Mouse (Mus musculus): ENCODE data around the gene Slc15a2.

Gene Slc15a2

DNA sequence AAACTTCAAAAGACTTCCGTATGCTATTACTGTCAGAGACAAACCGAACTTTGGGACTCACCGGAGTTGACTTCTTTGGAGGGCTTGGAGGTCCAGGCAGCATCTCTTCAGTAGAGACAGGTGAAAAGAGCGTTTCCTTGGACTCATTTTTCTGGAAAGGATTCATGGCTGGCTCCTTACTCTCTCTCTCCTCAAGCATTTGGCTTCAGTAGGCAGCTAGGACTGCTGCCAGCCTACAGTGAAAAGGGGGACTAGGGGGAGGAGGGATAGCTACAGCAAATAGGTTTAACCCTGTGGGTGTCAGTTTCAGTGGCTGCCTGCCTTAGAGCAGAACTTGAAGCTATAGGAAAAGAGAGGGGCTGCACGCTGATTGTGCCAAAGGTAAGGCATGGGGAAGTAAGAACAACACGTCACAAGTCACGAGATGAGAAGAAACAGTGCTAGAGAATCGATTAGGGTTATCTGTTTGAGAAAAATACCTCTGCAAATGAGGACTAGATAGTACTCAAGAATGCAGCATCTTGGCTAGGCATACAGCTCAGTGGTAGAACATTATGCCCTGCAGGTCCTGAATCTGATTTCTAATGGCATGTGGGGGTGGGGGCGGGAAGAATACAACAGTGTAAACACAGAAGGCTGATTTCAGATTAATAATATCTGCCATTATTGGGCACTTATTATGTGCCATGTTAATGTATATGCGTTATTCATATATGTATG is at the start of gene Slc15a2:
Gene Slc15a2, minus strand, starts transcription at position 369 of the 720 bp plus-strand sequence.
- DNase-seq, result peak; percentile 42

DNA sequence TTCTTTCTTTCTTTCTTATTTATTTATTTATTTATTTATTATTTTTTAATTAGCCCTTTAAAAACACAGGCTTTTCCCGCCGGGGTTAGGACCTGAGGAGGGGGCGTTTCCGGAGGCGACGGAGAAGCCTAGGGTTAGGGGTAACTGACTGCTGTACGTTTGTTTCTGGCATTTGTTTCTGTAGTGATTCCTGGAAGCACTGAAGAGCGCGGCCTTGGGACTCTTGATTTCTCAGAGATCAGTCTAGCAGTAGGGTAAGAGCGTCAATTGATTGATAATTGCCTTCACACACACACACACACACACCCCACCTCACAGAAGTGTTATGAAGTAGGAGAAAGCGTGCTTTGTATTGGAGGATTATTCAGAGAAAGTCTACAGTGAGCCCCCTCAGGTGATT is 44.1 kb upstream of the Slc15a2 start:
- DNase-seq, result no peak

DNA sequence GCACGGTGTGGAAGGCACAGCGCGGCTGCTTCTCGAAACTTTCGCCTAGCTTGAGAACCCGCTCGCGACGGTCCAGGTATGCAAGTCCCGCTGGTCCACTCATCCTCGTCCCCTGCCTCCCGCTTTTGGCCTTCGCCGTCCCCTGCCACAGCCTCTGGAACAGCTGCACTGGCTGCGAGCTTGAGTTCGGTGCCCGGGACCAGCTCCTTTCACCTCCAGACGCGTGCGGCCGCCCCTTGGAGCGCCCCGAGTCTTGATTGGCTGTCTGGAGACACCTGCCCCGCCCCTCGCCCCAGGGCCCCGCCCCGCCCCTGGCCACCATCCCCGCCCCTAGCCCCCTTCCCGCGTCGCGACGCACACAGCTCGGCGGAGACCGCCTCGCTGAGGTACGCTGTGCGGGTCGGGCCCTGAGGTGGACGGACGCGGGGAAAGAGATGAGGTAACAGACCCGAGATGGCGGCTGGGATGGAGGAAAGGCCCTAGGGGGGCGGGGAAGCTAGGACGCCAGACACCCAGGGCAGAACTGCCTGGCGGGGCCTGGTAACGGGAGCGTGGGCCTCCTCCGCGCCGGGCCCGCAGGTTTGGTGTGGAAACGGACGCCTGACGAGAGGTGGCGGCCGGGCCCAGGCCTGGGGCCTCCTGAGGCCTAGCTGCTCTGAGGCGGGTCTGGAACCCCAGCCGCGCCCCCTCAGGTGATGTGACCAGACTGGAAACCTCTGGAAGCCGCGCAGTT is 43.5 kb upstream of the Slc15a2 start, which contains the start of gene Iqcb1:
Gene Iqcb1, plus strand, starts transcription at position 332 of the 733 bp plus-strand sequence.
- DNase-seq, result peak; percentile 86

DNA sequence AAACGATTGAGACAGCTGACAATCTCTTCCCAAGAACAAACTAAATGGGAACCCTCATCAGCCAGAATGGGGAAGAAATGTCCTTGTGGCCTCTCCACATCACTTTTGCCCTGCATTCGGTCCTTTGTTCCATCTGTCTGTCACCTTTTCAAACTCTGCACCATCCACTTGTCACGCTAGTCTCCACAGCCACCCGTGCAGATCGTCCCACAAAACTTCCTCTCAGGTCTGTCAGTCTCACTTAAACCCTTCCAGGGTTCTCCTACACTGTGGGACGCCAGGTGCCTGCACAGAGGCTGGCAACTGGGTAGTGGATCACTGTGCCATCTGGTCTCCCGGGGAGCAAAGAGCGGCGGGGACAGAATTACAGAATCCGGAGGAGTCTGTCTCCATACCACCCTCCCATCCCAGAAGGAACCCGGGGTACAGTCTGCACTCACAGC is 42.9 kb upstream of the Slc15a2 start:
- DNase-seq, result no peak

DNA sequence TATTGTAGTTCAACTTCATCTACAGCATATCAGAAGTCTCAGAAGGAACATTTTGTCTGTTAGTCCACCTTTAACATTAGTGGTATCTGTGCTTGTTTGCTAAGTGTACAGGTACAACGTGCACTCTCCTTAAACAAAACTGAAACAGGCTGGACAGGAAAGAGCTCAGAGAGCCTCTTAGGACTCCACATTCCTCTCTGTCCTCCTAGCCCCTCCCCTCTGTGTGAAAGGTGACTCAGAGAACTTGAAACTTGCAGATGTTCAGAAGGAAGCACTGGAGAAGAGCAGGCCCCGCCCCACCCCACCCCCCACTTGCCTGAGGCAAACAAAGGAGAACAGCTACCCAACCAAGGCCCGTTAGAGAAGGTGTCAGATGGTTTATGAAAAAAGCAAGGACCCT is 36.7 kb upstream of the Slc15a2 start:
- DNase-seq, result no peak

DNA sequence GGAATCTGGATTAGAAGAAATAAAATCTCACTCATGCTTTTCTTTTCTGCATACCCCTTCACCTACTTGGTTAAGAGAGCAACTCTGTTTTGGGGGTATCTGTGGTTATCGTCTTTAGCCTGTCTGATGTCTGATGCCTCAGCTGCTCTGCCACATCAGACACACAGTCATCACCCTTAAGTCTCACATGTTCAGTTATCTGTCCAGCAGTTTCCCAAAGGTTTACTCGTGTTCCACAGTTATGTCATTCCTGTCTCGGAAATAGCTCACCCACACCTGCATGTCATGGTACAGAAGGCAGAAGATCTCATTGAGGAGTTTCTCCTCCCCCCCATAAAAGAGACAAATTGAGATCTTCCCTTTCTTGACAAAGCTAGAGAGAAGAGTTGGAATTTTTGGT is 36.0 kb upstream of the Slc15a2 start:
- no peak for DNase-seq

DNA sequence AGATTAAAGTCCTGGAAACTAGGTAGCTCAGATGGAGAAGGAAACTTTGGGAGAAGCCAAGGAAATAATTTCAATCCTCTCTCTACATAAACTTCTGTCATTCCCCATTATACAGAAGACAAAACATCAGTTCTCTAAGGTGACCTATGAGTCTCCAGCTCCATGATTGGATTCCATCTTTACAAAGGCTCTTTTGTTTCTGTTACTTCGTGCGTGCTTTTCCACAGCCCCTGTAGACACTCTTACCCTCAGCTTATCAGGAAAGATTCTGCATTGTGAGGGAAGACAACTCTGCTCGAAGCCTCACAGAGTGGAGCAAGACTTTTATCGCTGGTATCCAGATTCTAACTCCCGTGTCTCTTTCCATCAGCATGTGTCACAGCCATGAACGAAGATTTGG is 35.3 kb upstream of the Slc15a2 start:
- no peak for DNase-seq

DNA sequence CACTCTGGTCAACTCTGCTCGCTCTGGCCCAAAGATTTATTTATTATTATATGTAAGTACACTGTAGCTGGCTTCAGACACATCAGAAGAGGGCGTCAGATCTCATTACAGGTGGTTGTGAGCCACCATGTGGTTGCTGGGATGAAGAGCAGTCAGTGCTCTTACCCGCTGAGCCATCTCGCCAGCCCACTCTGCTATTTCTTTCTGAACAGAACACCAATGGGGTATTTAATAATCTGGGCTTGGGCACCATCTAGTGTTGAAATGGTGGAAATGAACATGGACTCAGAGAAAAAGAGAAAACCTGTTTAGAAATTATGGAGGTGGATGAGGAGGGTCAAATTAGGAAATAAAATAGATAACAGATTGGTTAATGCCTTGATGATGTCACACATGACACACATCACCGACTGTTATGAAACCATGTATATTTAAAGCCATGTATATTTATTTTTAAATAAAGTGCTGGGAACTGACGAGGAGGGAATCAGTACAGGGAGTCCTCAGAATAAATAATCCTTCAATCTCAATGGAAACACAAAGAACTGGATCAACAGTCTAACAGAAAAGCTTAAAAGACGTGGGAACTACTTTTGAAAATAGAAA is 32.7 kb upstream of the Slc15a2 start:
- DNase-seq, result peak; percentile 67

DNA sequence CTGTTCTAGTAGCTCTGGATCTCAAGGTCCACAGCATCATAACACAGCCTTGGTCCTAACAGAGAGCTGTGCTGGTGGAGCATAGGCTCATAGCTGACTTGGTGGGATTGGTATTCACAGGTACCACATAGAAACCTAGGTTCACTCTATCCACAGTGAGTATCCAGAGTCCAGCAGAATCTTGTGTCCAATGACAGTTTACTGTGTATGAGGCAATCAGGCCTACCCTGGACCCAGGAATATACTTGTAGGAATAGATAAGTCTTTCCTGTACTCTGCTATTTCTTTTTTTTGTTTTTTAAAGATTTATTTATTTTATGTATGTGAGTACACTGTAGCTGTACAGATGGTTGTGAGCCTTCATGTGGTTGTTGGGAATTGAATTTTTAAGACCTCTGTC is 32.2 kb upstream of the Slc15a2 start:
- no peak for DNase-seq

DNA sequence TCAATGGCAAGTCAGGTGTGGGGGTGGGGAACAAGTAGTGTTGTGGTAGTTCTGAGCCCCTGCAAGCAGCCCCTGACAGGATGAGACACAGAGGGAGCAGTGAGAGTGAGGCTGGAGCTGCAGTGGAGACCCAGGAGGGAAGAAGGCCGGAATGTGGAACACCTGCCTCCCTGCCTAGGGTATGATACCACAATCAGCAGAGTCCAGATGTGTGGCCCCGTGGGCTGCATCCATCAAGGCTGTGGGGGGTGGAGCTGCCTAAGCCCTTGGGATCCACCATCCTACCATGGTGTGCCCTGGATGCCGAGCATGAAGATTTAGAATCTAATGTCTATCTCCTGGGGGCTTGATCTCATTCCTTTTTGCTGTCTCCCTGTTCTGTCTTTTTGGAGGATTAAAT is 28.9 kb upstream of the Slc15a2 start:
- DNase-seq, result no peak

DNA sequence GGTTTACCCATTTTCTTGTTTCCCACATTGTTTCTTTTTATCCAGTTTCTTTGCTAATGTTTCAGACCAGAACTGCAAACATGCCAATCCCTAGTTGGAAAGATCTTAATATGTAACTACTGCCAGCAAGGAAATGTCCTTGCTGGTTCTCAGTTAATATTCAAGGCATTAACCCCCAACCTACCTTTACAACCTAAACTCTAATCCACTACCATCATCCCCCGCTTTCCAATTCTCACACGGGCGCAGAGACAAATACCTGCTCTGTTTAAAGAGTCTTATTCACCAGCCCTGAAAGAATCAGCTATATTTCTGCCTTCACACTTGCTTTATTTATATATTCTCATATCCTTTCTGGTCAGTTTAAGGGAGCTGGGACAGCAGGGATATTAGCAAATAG is 23.9 kb upstream of the Slc15a2 start:
- DNase-seq, result no peak

DNA sequence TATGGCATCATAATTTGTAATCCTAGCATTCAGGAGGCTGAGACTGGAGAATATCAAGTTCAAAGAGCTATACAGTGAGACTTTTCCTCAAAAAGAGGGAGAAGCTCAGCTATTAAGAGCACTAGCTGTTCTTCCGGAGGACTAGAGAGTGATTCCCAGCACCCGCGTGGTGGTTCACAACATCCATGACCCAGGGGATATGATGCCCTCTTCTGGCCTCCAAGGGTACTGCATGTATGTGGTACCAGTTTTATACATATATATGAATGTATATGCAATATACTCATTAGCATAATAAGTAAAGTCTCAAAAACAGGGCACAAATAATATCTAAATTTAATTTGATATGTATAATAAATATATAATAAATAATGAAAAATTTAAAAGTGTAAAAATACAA is 17.6 kb upstream of the Slc15a2 start:
- DNase-seq, result no peak

DNA sequence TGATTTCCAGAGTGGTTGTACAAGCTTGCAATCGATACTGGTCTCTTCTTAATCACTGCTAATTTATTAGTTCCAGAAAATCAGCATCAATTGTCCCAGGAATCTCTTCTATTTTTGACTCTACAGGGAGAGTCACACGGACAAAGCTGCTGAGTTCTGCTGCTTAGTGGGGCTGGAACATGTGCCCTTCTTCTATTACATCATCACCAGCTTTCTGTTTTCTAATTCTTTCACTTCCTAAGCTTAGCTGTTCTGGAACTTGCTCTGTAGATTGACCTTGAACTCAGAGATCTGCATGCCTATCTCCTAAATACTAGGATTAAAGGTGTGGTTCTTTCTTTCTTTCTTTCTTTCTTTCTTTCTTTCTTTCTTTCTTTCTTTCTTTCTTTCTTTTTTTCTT is 13.6 kb upstream of the Slc15a2 start:
- no peak for DNase-seq

DNA sequence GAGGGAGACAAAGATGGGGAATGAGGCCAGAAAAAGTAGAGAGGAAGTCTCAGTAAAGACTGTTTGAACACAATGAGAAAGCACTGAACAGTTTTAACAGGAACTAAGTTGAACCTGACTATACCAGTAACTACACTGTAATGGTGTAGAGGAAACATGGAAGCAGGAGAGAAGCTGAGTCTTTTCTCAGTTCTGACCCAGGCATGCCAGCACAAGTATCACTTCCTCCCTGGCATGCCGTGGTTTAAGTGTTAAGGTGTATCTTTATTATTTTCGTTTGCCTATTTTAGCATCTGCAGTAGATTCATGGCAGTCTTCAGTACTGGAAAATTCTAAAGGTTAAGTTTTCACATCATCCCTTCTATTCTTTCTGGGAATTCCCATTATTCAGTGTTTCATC is 10.2 kb upstream of the Slc15a2 start:
- DNase-seq, result no peak

DNA sequence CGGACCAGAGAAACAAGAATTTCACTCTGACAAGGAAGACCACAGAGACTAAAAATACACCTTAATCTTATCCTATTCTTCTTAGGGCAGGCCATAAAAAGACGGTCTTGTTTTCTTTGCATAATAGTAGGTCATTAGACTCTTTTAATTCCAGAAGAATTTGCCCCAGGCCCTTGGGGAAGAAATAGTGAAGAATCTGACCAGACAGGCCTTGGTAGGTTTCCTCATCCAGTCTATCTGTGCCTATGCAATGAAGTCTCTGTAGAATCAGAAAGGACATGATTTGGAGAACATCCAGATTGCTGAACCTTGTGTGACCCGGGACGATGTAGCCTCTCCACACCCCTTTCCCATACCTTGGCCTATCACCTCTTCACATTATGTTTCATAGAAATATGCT is 5.4 kb upstream of the Slc15a2 start:
- no peak for DNase-seq

DNA sequence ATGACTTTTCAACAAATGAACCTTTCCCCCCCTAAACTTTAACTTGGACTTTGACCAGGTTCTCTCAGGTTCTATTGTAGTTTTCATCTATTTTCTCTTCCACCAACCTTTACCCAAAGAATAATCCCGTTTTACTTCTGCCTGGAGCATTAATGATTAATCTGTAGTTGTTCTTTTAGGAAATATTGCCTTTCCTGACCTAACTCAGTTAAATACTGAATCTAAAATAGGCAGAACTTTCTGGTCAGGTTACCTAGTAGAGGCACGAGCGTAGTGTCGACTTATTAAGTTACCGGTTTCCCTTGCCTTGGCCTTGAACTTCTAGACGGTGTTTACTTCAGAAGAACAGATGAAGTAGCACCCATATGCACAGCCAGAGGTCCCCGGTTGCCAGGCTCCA is 1.7 kb upstream of the Slc15a2 start:
- DNase-seq, result no peak

DNA sequence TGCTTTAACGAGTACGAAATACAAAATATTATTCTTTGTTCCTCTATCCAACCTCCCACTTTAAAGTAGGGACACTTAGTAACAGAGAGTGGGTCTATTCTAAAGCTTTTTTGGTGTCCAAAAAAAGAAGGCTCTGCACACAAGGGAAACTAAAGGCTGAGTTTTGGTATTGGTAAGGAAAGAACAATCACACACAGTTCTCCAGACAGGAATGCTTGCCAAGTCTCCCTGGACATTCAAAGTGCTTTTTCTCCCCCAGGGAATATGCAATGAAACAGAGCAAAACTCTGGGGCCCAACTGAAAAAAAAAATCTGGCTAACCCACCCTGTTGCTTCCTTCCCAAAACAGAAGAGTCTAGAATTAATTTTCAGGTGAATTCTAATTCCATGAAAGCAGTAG is 616 bp downstream of the Slc15a2 start:
- DNase-seq, result no peak

DNA sequence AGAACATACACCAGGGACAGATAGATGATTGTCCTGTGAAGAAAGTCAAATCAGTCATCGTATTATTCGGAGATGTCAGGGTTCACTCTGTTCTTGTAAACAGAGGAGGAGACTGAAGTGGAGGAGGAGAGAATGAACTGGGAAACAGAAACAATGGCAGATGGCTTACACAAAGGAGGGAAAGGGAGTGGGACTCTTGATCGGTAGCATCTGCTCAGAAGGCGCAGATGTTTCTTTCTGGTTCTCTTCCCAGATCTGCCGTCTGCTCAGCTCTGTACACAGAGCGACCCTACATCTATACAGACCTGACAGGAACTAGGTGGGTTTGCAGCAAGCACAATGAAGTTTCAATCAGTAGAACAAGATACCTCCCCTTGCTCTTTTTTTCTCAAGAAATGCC is 9.1 kb downstream of the Slc15a2 start:
- no peak for DNase-seq

DNA sequence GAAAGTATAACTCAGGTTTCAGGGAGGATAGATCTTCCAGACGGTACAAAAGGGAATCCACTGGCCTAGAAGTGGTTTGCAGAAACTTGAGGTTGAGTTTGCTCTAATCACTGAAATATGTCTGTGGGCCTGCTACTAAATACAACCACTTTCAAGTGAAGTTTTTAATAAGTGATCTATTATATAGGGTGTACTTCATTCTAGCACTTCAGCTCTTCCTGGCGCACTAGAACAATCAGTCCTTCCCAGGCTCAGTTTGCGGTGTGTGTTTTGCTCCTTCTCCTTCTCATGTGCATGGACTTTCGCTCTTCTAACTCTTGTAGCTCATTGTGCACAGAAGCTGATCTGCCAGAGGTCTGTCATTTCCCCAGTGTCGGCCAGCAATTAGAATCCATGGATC is 11.8 kb downstream of the Slc15a2 start:
- DNase-seq, result no peak

DNA sequence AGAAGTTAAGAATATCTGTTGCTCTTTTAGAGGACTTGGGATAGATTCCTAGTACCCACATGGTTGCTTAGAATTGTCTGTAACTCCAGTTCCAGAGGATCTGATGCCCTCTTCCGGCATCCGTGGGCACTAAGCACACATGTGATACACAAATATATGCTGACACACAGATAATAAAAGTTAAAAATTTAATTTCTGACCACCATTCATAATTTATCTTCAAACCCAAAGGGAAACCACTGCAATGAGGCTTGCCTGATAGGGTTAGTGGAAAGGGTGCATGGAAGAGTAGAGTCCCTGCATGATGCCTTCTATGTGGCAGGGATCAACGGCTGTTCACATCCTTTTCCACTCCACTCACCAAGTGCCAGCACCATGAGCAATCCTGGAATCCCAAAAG is 13.1 kb downstream of the Slc15a2 start:
- no peak for DNase-seq

DNA sequence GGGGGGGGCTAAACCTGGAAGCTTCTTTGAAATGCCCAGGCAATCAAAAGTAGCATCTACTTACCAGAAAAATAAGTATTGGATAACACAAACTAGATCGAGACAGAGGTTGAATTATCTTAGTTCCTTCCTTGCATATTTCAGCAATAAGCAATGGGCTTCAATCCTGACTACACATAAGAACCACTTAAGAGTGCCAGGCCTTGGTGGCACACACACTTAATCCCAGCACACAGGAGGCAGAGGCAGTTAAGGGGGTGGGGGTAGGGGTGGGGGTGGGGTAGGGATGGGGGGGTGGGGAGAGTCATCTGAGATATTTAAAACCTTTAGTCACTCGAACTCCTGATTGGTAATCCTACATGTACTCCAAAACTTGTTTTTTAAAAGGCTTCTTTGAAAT is 13.5 kb downstream of the Slc15a2 start:
- no peak for DNase-seq

DNA sequence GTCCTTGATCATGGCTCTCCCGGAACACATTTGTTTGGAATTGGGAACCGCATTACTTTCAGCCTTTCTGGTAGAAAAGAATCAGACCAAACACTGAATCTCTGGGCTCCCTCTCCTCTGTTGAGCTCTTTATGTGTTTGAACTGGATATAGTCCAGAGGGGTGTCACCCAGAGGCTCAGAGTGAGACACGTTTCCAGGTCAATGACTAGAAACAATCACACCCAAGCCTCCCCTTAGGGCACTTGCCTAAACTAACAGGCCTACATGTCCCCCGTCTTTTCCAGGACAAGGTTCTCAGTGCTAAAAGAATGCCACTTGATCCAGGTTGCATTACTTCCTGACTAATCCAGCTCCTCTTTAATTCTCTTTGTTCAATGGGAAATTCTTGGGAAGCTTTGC is 13.9 kb downstream of the Slc15a2 start:
- DNase-seq, result no peak

DNA sequence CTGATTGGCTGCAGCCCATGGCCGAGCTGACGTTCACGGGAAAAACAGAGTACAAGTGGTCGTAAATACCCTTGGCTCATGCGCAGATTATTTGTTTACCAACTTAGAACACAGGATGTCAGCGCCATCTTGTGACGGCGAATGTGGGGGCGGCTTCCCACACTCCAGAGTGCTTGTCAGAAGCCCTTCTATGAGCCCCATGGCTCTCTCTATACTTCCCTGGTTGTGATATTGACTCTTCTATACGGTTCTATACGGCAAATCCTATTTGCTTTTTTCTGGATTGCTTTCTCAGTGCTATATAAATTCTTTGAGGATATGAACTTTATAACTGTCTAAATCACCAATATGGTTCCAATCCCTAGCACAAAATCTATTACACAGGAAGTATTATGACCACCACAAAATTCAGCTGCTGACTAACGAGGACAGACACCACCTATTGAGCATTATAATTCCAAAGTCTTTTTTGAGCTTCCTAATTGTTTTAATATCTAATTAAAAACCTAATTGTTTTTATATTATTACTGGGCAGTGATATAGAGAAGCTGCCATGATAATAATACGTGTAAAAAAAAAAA is 14.5 kb downstream of the Slc15a2 start:
- DNase-seq, result no peak

DNA sequence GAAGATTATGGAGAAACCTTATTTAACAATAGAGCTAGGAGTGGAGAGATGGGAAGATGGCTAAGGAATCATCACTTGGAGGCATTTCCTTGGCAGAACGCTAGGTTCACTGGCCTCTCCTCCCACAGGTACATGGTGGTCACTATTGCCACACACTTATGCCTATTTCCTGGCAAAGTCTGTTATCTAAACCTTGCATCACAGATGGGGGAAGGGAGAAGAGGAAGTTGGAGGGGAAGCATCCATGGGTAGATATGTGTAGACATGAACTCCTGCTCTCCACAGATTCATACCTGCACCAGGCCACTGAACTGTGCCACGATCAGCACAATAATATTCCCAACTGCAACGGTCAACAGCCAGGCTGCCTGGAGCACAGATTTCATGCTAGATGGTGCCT is 32.8 kb downstream of the Slc15a2 start:
- no peak for DNase-seq

Measured in right cerebral cortex, postnatal 25 days (tissue).